Mouse (Mus musculus) naive thymus-derived CD4-positive, alpha-beta T cell, adult 2 months (primary cell): ENCODE measurements around the gene Osbpl3.

Experiments
- DNase-seq: peaks from one replicate; pipeline ENCODE4 v3.0.0-alpha.2; 2011; ENCODE audit warnings: low read depth

Osbpl3 gene

GRCm38 (mm10) chr6:50455829-50456469, at the start of gene Osbpl3:
Gene Osbpl3, minus strand, starts transcription at chr6:50456201.
- DNase-seq, result peak; percentile 75

GRCm38 (mm10) chr6:50505531-50505930, 49.5 kb upstream of the Osbpl3 start:
- DNase-seq, result no peak

- no peak for DNase-seq
These were observed 48.7 kb upstream of the Osbpl3 start for GRCm38 (mm10) chr6:50504711-50505110.

GRCm38 (mm10) chr6:50503779-50504178, 47.8 kb upstream of the Osbpl3 start:
- DNase-seq, result peak; percentile 12

- DNase-seq, result no peak
These were observed 47.0 kb upstream of the Osbpl3 start for GRCm38 (mm10) chr6:50503031-50503430.

- no peak for DNase-seq
These were observed 42.3 kb upstream of the Osbpl3 start for GRCm38 (mm10) chr6:50498346-50498745.

- DNase-seq, result no peak
These were observed 34.5 kb upstream of the Osbpl3 start for GRCm38 (mm10) chr6:50490519-50490918.

GRCm38 (mm10) chr6:50489380-50489779, 33.4 kb upstream of the Osbpl3 start:
- no peak for DNase-seq

GRCm38 (mm10) chr6:50486035-50486902, 30.3 kb upstream of the Osbpl3 start:
- DNase-seq, result no peak

GRCm38 (mm10) chr6:50483426-50483825, 27.4 kb upstream of the Osbpl3 start:
- DNase-seq, result no peak

- DNase-seq, result no peak
These were observed 25.5 kb upstream of the Osbpl3 start for GRCm38 (mm10) chr6:50481460-50481859.

GRCm38 (mm10) chr6:50466451-50466850, 10.4 kb upstream of the Osbpl3 start:
- DNase-seq, result no peak

GRCm38 (mm10) chr6:50464690-50465485, 8.9 kb upstream of the Osbpl3 start:
- DNase-seq, result no peak

GRCm38 (mm10) chr6:50462026-50462425, 6.0 kb upstream of the Osbpl3 start:
- no peak for DNase-seq

- no peak for DNase-seq
These were observed 5.6 kb upstream of the Osbpl3 start for GRCm38 (mm10) chr6:50461585-50461984.

- DNase-seq, result no peak
These were observed 4.6 kb upstream of the Osbpl3 start for GRCm38 (mm10) chr6:50460646-50461045.

GRCm38 (mm10) chr6:50460246-50460645, 4.2 kb upstream of the Osbpl3 start:
- no peak for DNase-seq

GRCm38 (mm10) chr6:50459271-50459670, 3.3 kb upstream of the Osbpl3 start:
- no peak for DNase-seq

- DNase-seq, result no peak
These were observed 1.7 kb upstream of the Osbpl3 start for GRCm38 (mm10) chr6:50457551-50458348.

- DNase-seq, result no peak
These were observed 705 bp upstream of the Osbpl3 start for GRCm38 (mm10) chr6:50456706-50457105.

- DNase-seq, result peak; percentile 62
These were observed 736 bp downstream of the Osbpl3 start for GRCm38 (mm10) chr6:50455102-50455828.
